Mouse (Mus musculus) embryonic facial prominence, embryonic 15.5 days (tissue): ENCODE measurements at regions not wholly inside any gene's neighbourhood (a gene's known extent, or its start where the extent isn't known, plus 50 kb on each side); places are given as distances from the start of the nearest gene placed in this dataset.

Experiments
- ATAC-seq: fragments of 200-750 bp; cut with Nextera tagmentation; 2 replicates; pipeline ENCODE4 v1.8.0; 2017; ENCODE audit warnings: low read depth, moderate TSS enrichment; ENCODE audit not compliant: insufficient number of reproducible peaks, low FRiP score, low TSS enrichment
- H3K27ac ChIP-seq: fragments of 300-500 bp; sonication (generic); replicated peaks from 2 replicates; pipeline ENCODE4 v1.5.1; 2015; ENCODE audit warnings: mild to moderate bottlenecking, inconsistent platforms
- H3K27me3 ChIP-seq: fragments of 300-500 bp; sonication (generic); 2 replicates; pipeline ENCODE4 v1.6.1; 2015; ENCODE audit warnings: inconsistent platforms
- H3K36me3 ChIP-seq: fragments of 300-500 bp; sonication (generic); 2 replicates; pipeline ENCODE4 v1.6.1; 2015; ENCODE audit warnings: mild to moderate bottlenecking, inconsistent platforms
- H3K4me1 ChIP-seq: fragments of 300-500 bp; sonication (generic); 2 replicates; pipeline ENCODE4 v1.6.1; 2015; ENCODE audit warnings: inconsistent platforms
- H3K4me2 ChIP-seq: fragments of 300-500 bp; sonication (generic); replicated peaks from 2 replicates; pipeline ENCODE4 v1.6.1; 2015; ENCODE audit warnings: mild to moderate bottlenecking, inconsistent platforms
- H3K4me3 ChIP-seq: fragments of 300-500 bp; sonication (generic); replicated peaks from 2 replicates; pipeline ENCODE4 v1.5.1; 2015; ENCODE audit warnings: mild to moderate bottlenecking, inconsistent platforms
- H3K9ac ChIP-seq: fragments of 300-500 bp; sonication (generic); 2 replicates; pipeline ENCODE4 v1.6.1; 2015; ENCODE audit warnings: inconsistent platforms
- H3K9me3 ChIP-seq: fragments of 300-500 bp; sonication (generic); replicated peaks from 2 replicates; pipeline ENCODE4 v1.6.1; 2016; ENCODE audit warnings: inconsistent platforms
- WGBS: fragments of 180-500 bp; shearing (Covaris S2); methylation state at CpG from one replicate; pipeline ENCODE4 v1.1.7; 2015; 5-methylcytosine and 5-hydroxymethylcytosine counted together

DNA sequence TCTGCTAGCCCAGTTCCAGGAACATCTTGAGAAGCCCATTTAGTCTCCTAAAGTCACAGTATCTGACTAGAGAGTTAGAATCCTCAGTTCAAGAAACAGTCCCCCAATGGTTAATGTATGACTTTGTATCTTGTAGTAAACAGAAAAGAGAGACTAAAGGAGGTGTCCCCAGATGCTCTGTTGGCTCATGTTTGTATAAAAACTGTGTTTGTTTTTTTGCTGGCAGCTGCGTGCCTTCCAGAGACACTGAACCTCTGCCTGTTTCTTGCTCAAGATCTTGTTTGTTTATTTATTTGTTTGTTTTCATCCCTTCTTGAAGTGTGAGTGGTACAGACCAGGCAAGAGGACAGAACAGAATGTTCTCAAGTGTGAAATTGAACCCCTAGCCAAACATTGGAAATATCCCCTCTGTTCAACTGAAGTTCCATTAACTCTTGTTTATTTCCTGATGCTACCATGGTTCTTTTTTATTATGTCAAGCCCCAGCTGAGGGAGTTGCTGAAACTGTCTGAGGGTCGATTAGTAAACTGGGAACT is 451.3 kb upstream of the Ube2e3 start:
- no peak for ATAC-seq
- Histone ChIP-seq H3K4me1 (no peaks in the 10 kb centered on the region), H3K36me3 (no peaks in the 10 kb centered on the region), H3K9ac (no peak overlapping the region), H3K4me3 (no peak overlapping the region), H3K9me3 (no peaks in the 10 kb centered on the region), H3K27ac (no peak overlapping the region), H3K27me3 (no peaks in the 10 kb centered on the region), H3K4me2 (no peak overlapping the region)
- 54% methylated on average over 2 of the region's 2 CpGs for WGBS

- no peak for ATAC-seq
- no peaks in the 10 kb centered on the region for H3K27me3 ChIP-seq
- no peaks in the 10 kb centered on the region for H3K9me3 ChIP-seq
- no peak overlapping the region for H3K9ac ChIP-seq
- no peaks in the 10 kb centered on the region for H3K4me1 ChIP-seq
- no peak overlapping the region for H3K4me2 ChIP-seq
- no peak overlapping the region for H3K27ac ChIP-seq
- 87% methylated on average over 4 of the region's 4 CpGs for WGBS
- H3K36me3 ChIP-seq, result no peaks in the 10 kb centered on the region
- no peak overlapping the region for H3K4me3 ChIP-seq
These were observed 454.9 kb upstream of the Ube2e3 start for GRCm38 (mm10) chr2:78412985-78413384.

DNA sequence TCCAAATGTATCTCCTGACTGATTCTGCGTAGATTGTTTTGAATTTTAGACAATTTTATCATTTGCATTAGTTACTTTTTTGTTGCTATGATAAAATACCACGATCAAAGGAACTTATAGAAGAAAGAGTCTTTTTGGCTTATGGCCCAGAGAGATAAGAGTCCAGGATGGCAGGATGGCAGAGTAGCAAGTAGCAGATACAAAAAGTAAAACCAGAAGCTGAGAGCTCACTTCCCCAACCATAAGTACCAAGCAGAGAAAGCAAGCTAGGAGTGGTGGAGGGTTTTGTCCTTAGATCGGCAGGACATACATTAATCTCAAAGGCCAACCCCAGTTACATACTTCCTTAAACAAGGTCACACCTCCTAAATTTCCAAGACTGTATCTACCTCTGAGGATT is 457.7 kb upstream of the Cwc22 start:
- Histone ChIP-seq H3K4me1 (no peaks in the 10 kb centered on the region), H3K27me3 (no peaks in the 10 kb centered on the region), H3K36me3 (no peaks in the 10 kb centered on the region), H3K27ac (no peak overlapping the region), H3K9ac (no peak overlapping the region), H3K9me3 (no peaks in the 10 kb centered on the region), H3K4me2 (no peak overlapping the region), H3K4me3 (no peak overlapping the region)
- no peak for ATAC-seq
- WGBS, result 80% methylated on average over 3 of the region's 3 CpGs

DNA sequence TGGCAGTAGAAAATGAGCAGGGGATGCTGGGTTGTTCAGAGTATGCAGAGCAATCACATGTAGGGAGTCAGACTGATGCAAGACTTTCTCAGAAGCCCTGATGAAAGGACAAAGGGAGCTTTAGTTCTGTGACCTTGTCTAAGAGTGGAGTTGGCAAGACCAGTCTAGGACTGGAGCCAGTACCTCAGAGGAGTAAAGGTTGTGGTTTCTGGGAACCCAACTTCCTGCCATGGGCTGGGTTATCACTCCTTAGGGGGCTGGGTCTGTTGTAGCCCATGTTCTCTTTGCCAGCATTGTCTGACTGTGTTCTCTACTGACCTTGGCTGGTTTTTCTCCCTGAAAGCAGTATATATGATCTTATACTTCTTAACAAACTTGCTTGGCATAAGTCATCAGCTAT is 453.1 kb upstream of the Cwc22 start:
- Histone ChIP-seq H3K27ac (no peak overlapping the region), H3K36me3 (no peaks in the 10 kb centered on the region), H3K4me2 (no peak overlapping the region), H3K27me3 (no peaks in the 10 kb centered on the region), H3K4me1 (no peaks in the 10 kb centered on the region), H3K9ac (no peak overlapping the region), H3K9me3 (no peaks in the 10 kb centered on the region), H3K4me3 (no peak overlapping the region)
- no peak for ATAC-seq

DNA sequence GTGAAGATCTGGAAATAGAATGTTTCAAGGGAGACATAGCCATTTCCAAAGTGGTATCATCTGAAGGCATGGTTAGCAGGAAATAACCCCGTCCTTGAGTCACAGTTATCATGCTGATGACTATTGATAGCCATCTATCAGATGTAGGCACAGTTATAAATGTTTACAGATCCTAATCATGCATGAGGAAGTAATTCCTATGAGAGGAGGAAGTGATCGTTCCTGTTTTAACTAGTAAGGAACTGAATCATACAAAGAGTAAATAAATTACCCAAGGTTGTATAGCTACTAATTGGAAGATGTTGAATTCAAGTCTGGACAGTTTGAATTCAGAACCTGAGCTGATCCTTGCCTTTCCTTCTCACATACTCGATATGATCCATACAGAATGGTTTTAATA is 450.7 kb upstream of the Cwc22 start:
- H3K9me3 ChIP-seq, result no peaks in the 10 kb centered on the region
- H3K4me2 ChIP-seq, result no peak overlapping the region
- no peak for ATAC-seq
- H3K27me3 ChIP-seq, result no peaks in the 10 kb centered on the region
- WGBS, result 70% methylated on average over 3 of the region's 3 CpGs
- no peaks in the 10 kb centered on the region for H3K4me1 ChIP-seq
- no peak overlapping the region for H3K4me3 ChIP-seq
- no peak overlapping the region for H3K27ac ChIP-seq
- H3K9ac ChIP-seq, result no peak overlapping the region
- no peaks in the 10 kb centered on the region for H3K36me3 ChIP-seq

GRCm38 (mm10) chr2:78393090-78393489 is 446.9 kb upstream of the Cwc22 start:
- WGBS, result 53% methylated on average over 4 of the region's 4 CpGs
- no peak overlapping the region for H3K27ac ChIP-seq
- no peak overlapping the region for H3K4me2 ChIP-seq
- H3K36me3 ChIP-seq, result no peaks in the 10 kb centered on the region
- no peaks in the 10 kb centered on the region for H3K27me3 ChIP-seq
- no peak overlapping the region for H3K9ac ChIP-seq
- H3K4me3 ChIP-seq, result no peak overlapping the region
- H3K9me3 ChIP-seq, result no peaks in the 10 kb centered on the region
- H3K4me1 ChIP-seq, result no peaks in the 10 kb centered on the region
- no peak for ATAC-seq

GRCm38 (mm10) chr2:78392425-78392824 is 446.2 kb upstream of the Cwc22 start:
- no peak overlapping the region for H3K27ac ChIP-seq
- H3K4me2 ChIP-seq, result no peak overlapping the region
- H3K4me3 ChIP-seq, result no peak overlapping the region
- WGBS, result 82% methylated on average over 2 of the region's 2 CpGs
- H3K9ac ChIP-seq, result no peak overlapping the region
- H3K27me3 ChIP-seq, result no peaks in the 10 kb centered on the region
- no peaks in the 10 kb centered on the region for H3K9me3 ChIP-seq
- no peaks in the 10 kb centered on the region for H3K36me3 ChIP-seq
- no peaks in the 10 kb centered on the region for H3K4me1 ChIP-seq
- ATAC-seq, result no peak

DNA sequence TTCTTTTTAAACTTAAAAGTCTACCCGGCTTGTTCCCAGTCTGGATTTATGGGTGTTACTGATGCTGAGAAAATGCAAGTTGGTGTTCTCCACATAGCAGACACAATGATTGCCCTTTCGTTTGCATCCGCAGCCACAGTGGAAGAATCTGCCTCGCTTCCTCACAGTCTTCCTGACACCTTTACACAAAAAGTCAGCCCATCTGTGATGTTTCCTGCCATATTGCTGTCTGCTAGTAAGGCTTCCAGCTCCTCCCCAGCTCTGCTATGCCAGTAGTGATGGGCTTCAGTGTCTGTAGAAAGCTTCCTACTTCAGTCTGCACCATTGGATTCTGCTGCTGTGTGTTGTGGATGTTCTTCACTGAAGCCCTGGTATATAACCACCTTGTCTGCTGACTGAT is 441.8 kb upstream of the Cwc22 start:
- no peak for ATAC-seq
- WGBS, result 70% methylated on average over 4 of the region's 4 CpGs
- H3K36me3 ChIP-seq, result no peaks in the 10 kb centered on the region
- H3K27me3 ChIP-seq, result no peaks in the 10 kb centered on the region
- no peaks in the 10 kb centered on the region for H3K4me1 ChIP-seq
- H3K27ac ChIP-seq, result no peak overlapping the region
- H3K9ac ChIP-seq, result no peak overlapping the region
- H3K4me3 ChIP-seq, result no peak overlapping the region
- no peaks in the 10 kb centered on the region for H3K9me3 ChIP-seq
- H3K4me2 ChIP-seq, result no peak overlapping the region

DNA sequence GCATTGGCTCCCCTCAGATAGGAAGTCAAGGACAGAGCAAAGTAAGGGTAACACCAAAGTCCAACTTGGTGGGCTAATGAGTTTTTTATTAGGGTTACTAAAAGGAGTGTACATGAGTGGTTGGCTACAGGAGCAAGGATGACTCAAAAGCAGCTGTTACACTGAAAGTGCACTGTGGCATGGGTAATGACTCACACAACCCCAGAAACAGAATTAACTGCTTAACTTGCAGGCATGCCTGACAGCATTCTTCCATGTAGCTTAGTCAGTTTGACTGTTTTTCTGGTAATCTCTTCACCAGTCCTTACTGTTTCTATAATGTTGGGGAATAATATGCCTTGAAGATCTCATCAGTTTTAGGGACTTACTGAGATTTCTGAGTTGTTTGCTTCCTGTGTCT is 435.1 kb upstream of the Cwc22 start:
- no peaks in the 10 kb centered on the region for H3K4me1 ChIP-seq
- no peak for ATAC-seq
- no peaks in the 10 kb centered on the region for H3K9me3 ChIP-seq
- H3K4me3 ChIP-seq, result no peak overlapping the region
- no peaks in the 10 kb centered on the region for H3K36me3 ChIP-seq
- H3K9ac ChIP-seq, result no peak overlapping the region
- H3K27ac ChIP-seq, result no peak overlapping the region
- H3K27me3 ChIP-seq, result no peaks in the 10 kb centered on the region
- H3K4me2 ChIP-seq, result no peak overlapping the region

DNA sequence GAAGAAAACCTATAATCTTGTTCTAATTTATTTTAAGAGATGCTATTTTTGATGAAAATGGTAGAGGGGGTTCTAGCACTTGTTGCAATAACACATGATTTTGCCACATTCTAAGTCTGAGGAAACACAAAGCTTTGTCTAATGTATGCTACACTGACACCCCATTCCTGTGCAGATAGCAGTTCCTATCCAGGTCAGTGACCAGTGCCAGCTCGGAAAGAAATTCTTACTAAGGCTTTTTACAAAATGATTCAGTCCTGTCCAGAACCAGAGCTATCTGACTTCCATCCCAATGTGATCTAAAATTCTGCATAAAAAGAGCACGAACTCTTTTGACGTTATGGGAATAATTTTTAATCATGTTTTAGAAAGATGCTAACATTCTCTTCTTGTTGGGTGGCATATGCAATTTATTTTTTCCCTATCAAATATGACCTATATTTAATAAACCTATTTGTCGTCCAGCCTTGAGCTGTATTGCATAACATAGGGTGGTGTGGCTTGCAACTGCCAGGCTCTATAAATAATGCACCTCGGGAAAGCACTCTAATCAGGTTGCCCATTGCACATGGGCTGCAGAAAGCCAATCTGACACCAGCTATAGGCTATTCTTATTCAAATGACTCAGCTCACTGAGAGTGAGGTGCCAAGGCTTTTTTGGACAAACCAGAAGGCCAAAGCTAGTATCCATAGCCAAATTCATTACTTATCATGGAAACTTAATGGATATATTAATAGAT is 385.7 kb upstream of the Cwc22 start:
- H3K9ac ChIP-seq, result no peak overlapping the region
- H3K27me3 ChIP-seq, result no peaks in the 10 kb centered on the region
- WGBS, result 77% methylated on average over 5 of the region's 5 CpGs
- no peak overlapping the region for H3K4me2 ChIP-seq
- no peaks in the 10 kb centered on the region for H3K36me3 ChIP-seq
- ATAC-seq, result no peak
- no peak overlapping the region for H3K4me3 ChIP-seq
- no peaks in the 10 kb centered on the region for H3K4me1 ChIP-seq
- no peak overlapping the region for H3K27ac ChIP-seq
- no peaks in the 10 kb centered on the region for H3K9me3 ChIP-seq

- Histone ChIP-seq H3K9me3 (no peaks in the 10 kb centered on the region), H3K4me1 (no peaks in the 10 kb centered on the region), H3K9ac (no peak overlapping the region), H3K27me3 (no peaks in the 10 kb centered on the region), H3K4me2 (no peak overlapping the region), H3K36me3 (no peaks in the 10 kb centered on the region), H3K4me3 (no peak overlapping the region), H3K27ac (no peak overlapping the region)
- ATAC-seq, result no peak
- WGBS, result 52% methylated on average over 2 of the region's 2 CpGs
These were observed 379.9 kb upstream of the Cwc22 start for GRCm38 (mm10) chr2:78326091-78326490.

- Histone ChIP-seq H3K4me3 (no peak overlapping the region), H3K4me1 (no peaks in the 10 kb centered on the region), H3K36me3 (no peaks in the 10 kb centered on the region), H3K27ac (no peak overlapping the region), H3K27me3 (no peaks in the 10 kb centered on the region), H3K4me2 (no peak overlapping the region), H3K9ac (no peak overlapping the region), H3K9me3 (no peaks in the 10 kb centered on the region)
- 55% methylated on average over 3 of the region's 3 CpGs for WGBS
- no peak for ATAC-seq
These were observed 376.2 kb upstream of the Cwc22 start for GRCm38 (mm10) chr2:78322216-78322965.
